Mouse (Mus musculus): ENCODE results near the gene Cacul1. TPM values are rescaled to one million over a fixed set of nuclear protein-coding genes. Genes with fewer than 3 reads are reported as not detected.

Gene Cacul1
- 21.7 TPM for polyA plus RNA-seq (2014; fragmentation: Illumina TruSeq; extraction: RNeasy Lipid Tissue Mini Kit (QIAGEN cat#74804); ENCODE audit: low read depth, low replicate concordance)

GRCm38 (mm10) chr19:60580582-60581339 lies at the start of gene Cacul1:
Gene Cacul1, minus strand, starts transcription at chr19:60581025.

Other genes with a start within 250 kb of the Cacul1 start
- not detected for gene Prlhr, start 112.7 kb downstream of the Cacul1 start, polyA plus RNA-seq (2014; fragmentation: Illumina TruSeq; extraction: RNeasy Lipid Tissue Mini Kit (QIAGEN cat#74804); ENCODE audit: low read depth, low replicate concordance)
- 0.34 TPM for gene Nanos1, start 175.0 kb upstream of the Cacul1 start, polyA plus RNA-seq (2014; fragmentation: Illumina TruSeq; extraction: RNeasy Lipid Tissue Mini Kit (QIAGEN cat#74804); ENCODE audit: low read depth, low replicate concordance)
- gene Eif3a, start 209.6 kb upstream of the Cacul1 start, polyA plus RNA-seq (2014; fragmentation: Illumina TruSeq; extraction: RNeasy Lipid Tissue Mini Kit (QIAGEN cat#74804); ENCODE audit: low read depth, low replicate concordance), result 122 TPM
- gene Fam45a, start 230.6 kb upstream of the Cacul1 start, polyA plus RNA-seq (2014; fragmentation: Illumina TruSeq; extraction: RNeasy Lipid Tissue Mini Kit (QIAGEN cat#74804); ENCODE audit: low read depth, low replicate concordance), result 29.0 TPM

Measured in adipose tissue, adult 10 weeks (tissue).